Mouse (Mus musculus) gastrocnemius, postnatal 14 days (tissue): ENCODE data around the gene Nfatc2ip. TPM values are rescaled to one million over a fixed set of nuclear protein-coding genes. Genes with fewer than 3 reads are reported as not detected.
A peak's percentile ranks its signal among the peaks of the same experiment; 100 is the strongest.
"Not testable (repeated sequence)": the region's sequence is repeated elsewhere in the genome, so short reads cannot be mapped to it uniquely, and the experiment has no call there.

Experiments
- DNase-seq: peaks from one replicate; pipeline ENCODE4 v3.0.0; 2021; ENCODE audit warnings: mixed read lengths
- intact Hi-C: fragments of 180-260 bp; cut with DNase I; formaldehyde crosslinking; loops from one replicate; pipeline ENCODE4 v1.15.1; 2025; ENCODE audit warnings: low total_unique reads
- total RNA-seq, 2 experiments: library from RNA; stranded (reverse); gene quantifications; 2 replicates each; pipeline ENCODE4 v1.2.3; 2021

The Nfatc2ip gene
- total RNA-seq, 2 experiments from 2014 or later, result 2.1 to 2.6 TPM

- intact Hi-C loops, result no loop called here
- DNase-seq, result no peak
Measured at GRCm38 (mm10) chr7:126416615-126417014, 20.1 kb upstream of the Nfatc2ip start.

DNA sequence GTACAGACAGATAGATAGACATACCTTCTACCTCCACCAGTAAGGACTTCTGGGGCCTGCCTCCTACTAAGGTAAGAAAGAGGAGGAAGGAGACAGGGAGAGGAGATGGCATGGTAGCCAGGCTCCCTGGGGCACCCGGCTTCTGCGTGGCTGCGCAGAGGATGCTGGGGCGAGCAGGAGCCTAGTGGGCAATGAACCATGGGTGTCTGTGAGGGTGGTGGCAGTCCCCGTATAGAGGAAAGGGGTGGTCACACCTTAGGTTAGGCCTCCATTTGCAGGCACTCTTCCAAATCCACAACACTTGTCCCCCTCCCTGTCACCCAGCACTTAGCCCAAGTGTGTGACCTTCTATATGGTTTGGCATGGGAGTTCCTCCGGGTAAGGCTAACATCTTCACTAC is 18.2 kb upstream of the Nfatc2ip start, which contains the start of gene Cd19:
Cd19 (minus strand) TSS at position 165 of the 400 bp plus-strand sequence.
- DNase-seq, result no peak
- intact Hi-C loops, result no loop called here

GRCm38 (mm10) chr7:126411061-126411460 is 14.5 kb upstream of the Nfatc2ip start:
- intact Hi-C loops, result no loop called here
- DNase-seq, result no peak

GRCm38 (mm10) chr7:126408686-126409085 is 12.1 kb upstream of the Nfatc2ip start:
- intact Hi-C loops, result no loop called here
- DNase-seq, result no peak

DNA sequence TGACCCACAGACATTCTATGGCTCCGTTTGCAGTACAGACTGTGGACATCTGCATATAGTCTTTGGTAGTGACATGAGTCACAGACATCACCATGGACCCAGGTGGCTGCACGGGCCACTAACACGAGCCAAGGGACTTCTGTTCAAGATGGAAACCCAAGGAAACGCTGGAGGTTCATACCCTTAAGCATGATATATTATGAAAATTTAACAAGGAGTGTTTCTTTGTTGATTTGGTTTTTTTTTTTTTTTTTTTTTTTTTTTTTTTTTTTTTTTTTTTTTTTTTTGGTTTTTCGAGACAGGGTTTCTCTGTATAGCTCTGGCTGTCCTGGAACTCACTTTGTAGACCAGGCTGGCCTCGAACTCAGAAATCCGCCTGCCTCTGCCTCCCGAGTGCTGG is 6.0 kb upstream of the Nfatc2ip start:
- not testable (repeated sequence) for DNase-seq
- intact Hi-C loops, result loop anchor here (5.0 kb wide), 1 partner anchor 125 kb away; no protein-coding TSS in a partner anchor

GRCm38 (mm10) chr7:126399548-126399947 is 3.0 kb upstream of the Nfatc2ip start:
- peak; percentile 81 for DNase-seq
- intact Hi-C loops, result loop anchor here (5.0 kb wide), 1 partner anchor 83 kb away; no protein-coding TSS in a partner anchor

- DNase-seq, result no peak
- intact Hi-C loops, result loop anchor here (5.0 kb wide), 1 partner anchor 84 kb away; no protein-coding TSS in a partner anchor
Measured at GRCm38 (mm10) chr7:126397822-126398221, 1.3 kb upstream of the Nfatc2ip start.

- intact Hi-C loops, result loop anchor here (5.0 kb wide), 1 partner anchor 85 kb away; no protein-coding TSS in a partner anchor
- DNase-seq, result no peak
Measured at GRCm38 (mm10) chr7:126397221-126397620, 684 bp upstream of the Nfatc2ip start.

DNA sequence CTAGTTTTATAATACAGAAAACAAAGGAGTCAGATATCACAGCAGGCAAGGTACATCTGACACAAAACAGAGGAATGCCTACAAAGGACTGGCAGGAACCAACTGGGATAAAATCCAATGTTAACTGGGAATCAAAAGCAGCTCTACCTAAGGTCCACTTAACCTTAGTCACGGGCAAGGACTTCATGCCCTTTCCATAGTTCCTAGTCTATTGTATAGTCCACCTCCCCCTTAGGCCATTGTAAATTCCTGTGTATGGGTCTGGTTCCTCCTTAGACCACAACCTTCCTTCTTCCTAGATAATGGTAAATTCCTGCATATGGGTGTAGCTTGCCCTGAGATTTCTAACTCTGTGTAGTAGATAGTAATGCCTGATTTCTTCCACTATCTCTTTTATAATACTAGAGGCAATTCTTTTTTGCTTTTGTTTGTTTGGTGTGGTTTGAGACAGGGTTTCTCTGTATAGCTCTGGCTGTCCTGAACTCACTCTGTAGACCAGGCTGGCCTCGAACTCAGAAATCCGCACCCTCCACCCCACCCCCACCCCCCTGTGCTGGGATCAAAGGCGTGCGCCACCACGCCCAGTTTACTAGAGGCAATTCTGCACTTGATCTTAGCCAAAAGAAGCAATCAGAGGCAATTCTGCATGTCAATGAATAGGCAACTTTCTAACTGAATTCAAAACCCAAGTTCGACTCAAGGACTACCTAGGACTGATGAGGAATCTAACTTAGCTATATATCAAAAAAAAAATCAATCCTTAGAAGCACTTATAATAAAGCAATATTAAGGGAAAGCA is 4.3 kb downstream of the Nfatc2ip start:
- intact Hi-C loops, result not testable (repeated sequence)

DNA sequence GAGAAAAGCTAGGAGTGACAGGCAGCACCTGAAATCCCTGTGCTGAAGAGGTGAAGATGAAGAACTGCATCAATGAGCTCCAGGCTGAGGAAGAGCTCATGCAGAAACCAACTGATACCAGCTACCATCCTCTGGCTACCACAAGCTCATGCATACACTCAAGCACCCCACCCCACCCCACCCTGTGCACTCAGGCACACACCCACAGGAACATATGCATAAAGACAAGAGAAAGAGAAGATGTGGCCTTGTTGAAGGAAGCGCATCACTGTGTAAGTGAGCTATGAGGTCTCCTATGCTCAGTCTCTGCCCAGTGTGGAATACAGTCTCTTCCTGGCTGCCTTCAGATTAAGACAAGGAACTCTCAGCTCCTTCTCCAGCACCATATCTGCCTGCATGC is 8.4 kb downstream of the Nfatc2ip start:
- no peak for DNase-seq
- intact Hi-C loops, result no loop called here

More for the DNA sequence above, 4.3 kb downstream of the Nfatc2ip start:
- DNase-seq, result not testable (repeated sequence)

- intact Hi-C loops, result no loop called here
Measured at GRCm38 (mm10) chr7:126383565-126383964, 13.0 kb downstream of the Nfatc2ip start.

GRCm38 (mm10) chr7:126377278-126378158 is 19.0 kb downstream of the Nfatc2ip start, which contains the start of gene Spns1:
Spns1 (minus strand) TSS chr7:126377450.
- peak; percentile 94 for DNase-seq
- intact Hi-C loops, result loop anchor here (5.0 to 10.0 kb wide), 2 partner anchors 50 to 113 kb away; no protein-coding TSS in a partner anchor

More at GRCm38 (mm10) chr7:126383565-126383964, 13.0 kb downstream of the Nfatc2ip start:
- DNase-seq, result no peak

GRCm38 (mm10) chr7:126376903-126377277 is 19.6 kb downstream of the Nfatc2ip start:
- DNase-seq, result no peak
- intact Hi-C loops, result loop anchor here (5.0 to 10.0 kb wide), 2 partner anchors 50 to 112 kb away; no protein-coding TSS in a partner anchor

DNA sequence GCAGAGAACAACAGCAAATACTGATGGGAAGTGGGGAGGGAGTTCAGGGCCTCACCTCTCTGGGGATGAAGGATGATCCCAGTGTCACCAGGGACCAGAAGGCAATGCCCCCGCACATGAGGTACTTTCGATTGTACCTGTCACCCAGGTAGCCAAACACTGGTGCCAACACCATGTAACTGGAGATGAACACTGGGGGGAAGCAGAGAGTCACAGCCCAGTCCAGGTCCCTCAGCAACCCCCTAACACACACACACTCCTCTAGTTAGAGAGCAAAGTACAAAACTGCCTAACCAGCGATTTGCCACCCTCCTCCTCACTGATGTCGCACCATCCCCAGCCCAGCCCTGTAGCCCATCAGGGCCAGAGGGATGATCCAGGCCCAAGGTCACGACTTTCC is 21.5 kb downstream of the Nfatc2ip start:
- DNase-seq, result no peak
- intact Hi-C loops, result loop anchor here (5.0 to 10.0 kb wide), 2 partner anchors 48 to 110 kb away; no protein-coding TSS in a partner anchor

DNA sequence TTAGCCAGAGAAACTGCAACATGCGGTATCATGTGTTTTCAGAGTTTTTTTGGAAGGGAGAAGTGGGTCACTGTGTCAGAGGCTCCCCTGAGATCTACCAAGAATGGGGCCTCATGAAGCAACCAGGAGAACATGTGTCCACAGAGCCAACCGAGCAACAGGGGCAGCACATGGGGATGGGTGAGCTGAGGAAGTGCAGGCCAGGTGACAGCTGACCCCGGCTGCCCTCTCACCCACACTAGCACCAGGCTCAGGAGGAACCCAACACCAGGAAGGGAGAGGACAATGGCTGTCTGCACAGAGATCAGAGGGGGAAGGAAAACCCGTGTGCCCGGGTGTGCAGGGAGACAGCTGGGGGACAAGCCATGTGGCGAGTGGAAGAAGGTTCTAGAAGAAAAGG is 22.0 kb downstream of the Nfatc2ip start:
- DNase-seq, result no peak
- intact Hi-C loops, result loop anchor here (10.0 kb wide), 1 partner anchor 110 kb away; no protein-coding TSS in a partner anchor

DNA sequence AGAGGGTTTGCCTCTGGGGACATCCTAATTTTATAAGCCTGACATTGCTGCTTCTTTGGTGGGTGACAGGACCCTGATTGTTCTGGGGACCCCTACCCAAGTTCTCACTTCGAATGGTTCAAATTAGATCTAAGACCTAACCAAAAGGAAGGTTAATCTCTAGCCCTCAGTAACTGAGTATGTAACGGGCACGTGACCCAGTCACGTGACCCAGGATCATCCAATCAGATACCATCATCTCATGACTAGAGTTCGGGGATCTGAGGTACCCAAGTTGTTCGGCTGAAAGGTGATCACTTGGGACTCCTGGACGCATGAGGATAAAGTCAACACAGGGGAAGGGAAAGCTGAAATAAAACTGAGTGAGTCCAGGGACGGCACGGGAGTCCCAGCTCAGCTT is 23.5 kb downstream of the Nfatc2ip start:
- no peak for DNase-seq
- intact Hi-C loops, result loop anchor here (10.0 kb wide), 1 partner anchor 108 kb away; no protein-coding TSS in a partner anchor

- intact Hi-C loops, result no loop called here
- no peak for DNase-seq
Measured at GRCm38 (mm10) chr7:126369393-126369792, 27.1 kb downstream of the Nfatc2ip start, which contains the start of gene Lat. Lat (minus strand) TSS chr7:126369570.

DNA sequence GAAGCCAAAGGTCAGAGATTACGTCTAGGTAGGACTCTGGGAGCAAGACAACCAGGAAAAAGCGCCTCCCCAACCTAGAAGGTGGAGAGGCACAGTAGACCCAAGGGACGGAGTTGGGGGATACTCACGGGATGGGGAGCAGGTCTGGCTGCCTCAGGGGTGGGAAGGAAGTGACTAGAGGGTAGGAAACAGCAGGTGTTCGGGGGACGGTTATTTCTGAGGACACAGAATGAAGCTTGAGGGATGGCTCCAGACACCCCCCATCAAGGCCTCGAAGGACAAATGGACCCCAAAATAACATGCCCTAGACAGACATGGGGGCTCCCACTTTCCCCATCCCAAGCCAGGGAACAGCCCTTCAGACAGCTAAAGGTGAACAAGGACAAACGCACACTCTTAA is 28.2 kb downstream of the Nfatc2ip start:
- intact Hi-C loops, result no loop called here

GRCm38 (mm10) chr7:126367636-126368035 is 28.9 kb downstream of the Nfatc2ip start:
- intact Hi-C loops, result no loop called here
- DNase-seq, result no peak

More for the DNA sequence above, 28.2 kb downstream of the Nfatc2ip start:
- no peak for DNase-seq
